Mouse (Mus musculus): ENCODE data around the gene Traf3ip2.

Traf3ip2 gene

GRCm38 (mm10) chr10:39612633-39612988, at the start of gene Traf3ip2:
TSS of gene Traf3ip2 (plus strand) at chr10:39612934.
- DNase-seq, result no peak

DNA sequence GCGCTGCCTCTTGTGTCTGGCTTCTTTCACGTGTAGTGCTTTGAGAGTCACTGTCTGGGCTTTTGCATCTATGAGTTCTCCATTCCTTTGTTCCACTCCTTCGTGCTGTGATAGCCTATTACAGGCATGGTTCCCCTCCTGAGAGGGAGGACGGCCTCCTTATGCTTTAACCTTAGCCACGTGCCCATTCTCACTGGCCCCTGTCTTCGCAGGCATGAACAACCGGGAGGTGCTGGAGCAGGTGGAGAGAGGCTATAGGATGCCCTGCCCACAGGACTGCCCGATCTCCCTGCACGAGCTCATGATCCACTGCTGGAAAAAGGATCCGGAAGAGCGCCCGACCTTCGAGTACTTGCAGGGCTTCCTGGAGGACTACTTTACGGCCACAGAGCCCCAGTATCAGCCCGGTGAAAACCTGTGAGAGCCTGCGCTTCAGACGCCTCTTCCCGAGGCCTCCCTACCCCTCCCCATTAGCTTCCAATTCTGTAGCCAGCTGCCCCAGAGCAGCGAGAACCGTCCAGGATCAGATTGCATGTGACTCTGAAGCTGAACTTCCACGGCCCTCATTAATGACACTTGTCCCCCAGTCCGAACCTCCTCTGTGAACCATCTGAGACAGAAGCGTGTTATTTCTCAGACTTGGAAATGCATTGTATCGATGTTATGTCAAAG, 49.0 kb upstream of the Traf3ip2 start:
- no peak for DNase-seq

GRCm38 (mm10) chr10:39566901-39567300, 45.8 kb upstream of the Traf3ip2 start:
- DNase-seq, result no peak

GRCm38 (mm10) chr10:39568991-39569390, 43.7 kb upstream of the Traf3ip2 start:
- no peak for DNase-seq

DNA sequence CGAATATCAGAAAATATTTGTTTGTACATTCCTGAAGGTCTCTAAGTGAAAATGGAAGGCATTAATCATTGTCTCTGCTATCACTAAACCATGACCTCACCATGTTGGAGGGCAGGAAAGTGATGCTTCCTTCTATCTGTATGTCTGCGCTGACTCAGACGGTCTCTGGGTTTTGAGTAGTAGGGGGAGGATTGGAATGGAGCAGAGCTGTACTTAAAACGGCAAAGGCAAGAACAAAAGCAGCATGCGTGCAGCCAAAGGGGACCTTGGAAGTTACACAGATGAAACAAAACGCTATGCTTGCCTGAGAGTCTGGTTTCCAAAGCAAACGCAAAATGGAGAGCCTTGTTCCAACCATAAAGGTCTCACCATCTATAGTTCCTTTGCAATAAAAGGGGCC, 41.7 kb upstream of the Traf3ip2 start:
- no peak for DNase-seq

DNA sequence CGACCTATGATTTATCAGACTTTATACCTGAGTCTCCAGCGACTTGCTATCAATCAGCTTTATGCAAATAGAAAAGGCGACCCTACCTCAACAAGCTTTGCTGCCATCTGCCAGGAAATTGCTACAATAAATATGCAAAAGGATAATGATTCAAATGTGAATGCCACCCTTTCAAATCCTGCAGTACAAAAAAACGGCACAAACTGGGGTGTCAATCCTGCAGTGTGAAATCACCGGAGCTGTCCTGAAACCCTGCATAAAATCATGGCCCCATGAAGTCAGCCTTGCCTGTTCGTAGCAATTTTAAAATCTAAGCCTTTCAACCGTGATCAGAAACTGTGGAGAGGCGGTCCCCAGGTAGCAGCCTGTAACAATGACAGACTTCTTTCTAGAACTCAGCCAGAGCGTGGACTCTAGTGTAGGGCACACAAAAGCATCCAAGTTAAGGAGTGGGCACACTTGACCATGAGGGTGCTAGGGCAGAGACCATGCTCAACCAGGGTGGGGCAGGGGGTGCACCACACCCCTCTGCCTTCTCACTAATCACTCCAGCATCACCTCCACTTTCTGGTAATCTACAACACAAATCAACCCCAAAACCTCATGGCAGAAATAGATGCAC, 40.6 kb upstream of the Traf3ip2 start:
- DNase-seq, result no peak

GRCm38 (mm10) chr10:39572672-39573051, 40.1 kb upstream of the Traf3ip2 start:
- no peak for DNase-seq

- no peak for DNase-seq
Measured at GRCm38 (mm10) chr10:39576466-39576865, 36.3 kb upstream of the Traf3ip2 start.

DNA sequence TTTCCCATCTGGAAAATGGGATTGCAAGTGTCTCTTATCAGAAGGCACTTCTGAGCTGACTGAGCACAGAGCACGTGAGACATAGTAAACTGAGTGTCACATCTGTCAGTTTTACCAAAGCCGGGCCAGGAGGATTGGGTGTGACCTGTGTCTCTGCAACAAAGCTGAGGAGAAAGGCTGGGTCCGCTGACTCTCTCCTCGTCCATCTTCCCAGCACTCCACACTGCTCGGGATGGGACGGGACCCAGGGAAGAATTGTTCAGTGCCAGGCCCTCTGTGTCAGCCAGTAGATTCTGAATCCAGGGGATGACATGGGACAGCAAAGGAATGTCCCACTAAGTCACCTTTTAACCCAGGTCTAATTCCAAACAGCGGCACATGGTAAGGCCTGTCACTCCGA, 32.3 kb upstream of the Traf3ip2 start:
- no peak for DNase-seq

GRCm38 (mm10) chr10:39582385-39582784, 30.3 kb upstream of the Traf3ip2 start:
- DNase-seq, result no peak

DNA sequence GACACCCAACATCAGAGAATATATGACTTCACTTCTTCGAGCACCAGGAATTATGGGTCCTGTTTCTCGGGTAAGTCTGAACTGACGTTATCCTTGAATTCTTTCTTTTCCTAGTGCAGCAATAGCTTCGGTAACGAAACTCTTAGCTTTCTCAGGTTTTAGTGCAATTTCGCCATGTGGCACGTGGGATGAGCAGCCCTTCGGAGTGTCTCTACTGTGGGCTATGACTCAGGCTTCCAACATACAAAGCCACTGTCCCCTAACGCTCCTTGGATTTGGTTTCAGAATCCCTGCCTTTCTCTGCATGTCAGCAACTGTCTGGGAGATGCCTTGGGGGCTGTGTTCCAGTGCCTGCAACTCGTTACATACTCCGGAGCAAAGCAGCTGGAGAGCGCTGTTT, 29.0 kb upstream of the Traf3ip2 start:
- DNase-seq, result no peak

DNA sequence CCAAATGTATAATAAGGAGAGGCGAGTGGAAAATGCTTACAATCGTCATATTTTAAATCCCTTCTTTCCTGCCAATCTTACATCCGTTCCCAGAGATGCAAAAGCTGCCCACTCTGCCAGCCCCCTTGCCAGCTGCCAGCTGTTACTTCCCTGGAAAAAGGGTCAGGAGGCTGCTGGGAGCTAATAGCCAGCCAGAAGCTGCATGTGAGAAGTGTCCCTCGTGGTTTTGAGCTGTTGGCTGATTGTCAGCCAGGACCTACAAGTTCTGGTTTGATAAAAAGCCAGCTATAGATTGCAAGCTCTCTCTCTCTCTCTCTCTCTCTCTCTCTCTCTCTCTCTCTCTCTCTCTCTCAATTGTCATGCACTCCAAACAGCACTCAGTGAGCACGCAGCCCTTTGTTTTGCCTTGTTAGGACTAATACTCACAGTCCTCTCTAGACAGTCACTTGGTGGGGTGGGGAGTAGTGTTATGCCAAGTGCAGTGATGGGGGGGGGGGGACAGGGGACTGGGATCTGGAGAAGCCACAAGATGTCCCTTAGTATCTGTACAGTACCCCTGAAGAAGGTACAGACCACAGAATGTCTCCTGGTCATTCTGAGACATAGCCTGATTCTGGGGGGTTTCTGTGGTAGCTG, 25.3 kb upstream of the Traf3ip2 start:
- no peak for DNase-seq

GRCm38 (mm10) chr10:39587973-39588746, 24.6 kb upstream of the Traf3ip2 start:
- no peak for DNase-seq

- DNase-seq, result no peak
Measured at GRCm38 (mm10) chr10:39589765-39590546, 22.8 kb upstream of the Traf3ip2 start.

GRCm38 (mm10) chr10:39590629-39591028, 22.1 kb upstream of the Traf3ip2 start:
- DNase-seq, result no peak

DNA sequence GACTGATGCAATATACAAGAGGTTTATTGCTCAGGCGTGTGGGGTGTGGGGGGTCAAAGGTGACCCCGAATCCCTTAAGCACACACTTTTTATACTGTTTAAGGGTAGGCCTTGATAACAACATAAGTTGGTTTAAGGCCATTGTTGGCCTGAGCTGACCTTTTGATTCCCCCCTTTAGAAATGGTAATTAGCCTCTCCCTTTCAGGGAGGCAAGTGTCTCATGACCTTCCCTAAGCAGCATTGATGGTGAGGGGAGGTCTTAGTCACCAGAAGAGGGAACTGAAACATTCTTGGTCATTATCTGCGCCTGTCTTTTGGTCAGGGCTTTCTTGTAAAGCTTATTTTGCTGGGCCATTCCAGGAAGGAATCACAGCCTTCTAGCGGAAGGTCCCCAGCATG, 20.2 kb upstream of the Traf3ip2 start:
- DNase-seq, result no peak

- DNase-seq, result no peak
Measured at GRCm38 (mm10) chr10:39594716-39595115, 18.0 kb upstream of the Traf3ip2 start.

GRCm38 (mm10) chr10:39595862-39596261, 16.9 kb upstream of the Traf3ip2 start:
- DNase-seq, result no peak

DNA sequence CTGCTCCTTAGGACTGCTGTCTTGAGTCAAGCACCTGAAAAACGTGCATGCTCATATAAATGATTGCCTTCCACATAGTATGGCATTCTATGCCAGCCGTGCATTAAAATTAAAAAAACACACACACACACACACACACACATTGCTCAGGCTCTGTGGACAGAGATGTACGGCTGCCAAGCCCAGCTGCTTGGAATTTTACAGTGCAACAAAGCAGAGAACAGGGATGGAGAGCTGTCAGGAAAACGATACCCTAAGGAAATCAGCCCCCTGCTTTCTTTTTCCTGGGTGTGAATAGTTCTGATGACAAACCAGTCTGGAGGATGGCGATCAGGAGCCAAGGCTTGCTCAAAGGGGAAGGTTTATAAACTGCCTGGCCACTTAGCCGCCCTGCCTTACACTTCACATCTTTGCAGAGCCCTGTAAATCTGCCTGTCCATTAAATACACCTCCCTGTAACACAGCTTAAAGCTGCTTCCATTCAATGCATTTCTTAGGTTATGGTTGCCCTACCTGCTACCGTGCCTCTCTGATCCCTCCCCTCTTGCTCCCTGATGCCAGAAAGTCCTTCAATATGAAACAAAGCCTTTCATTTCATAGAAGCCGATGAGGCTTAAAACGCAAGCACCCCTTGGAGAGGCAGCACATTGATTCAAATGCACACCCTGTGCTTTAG, 15.5 kb upstream of the Traf3ip2 start:
- no peak for DNase-seq

- no peak for DNase-seq
Measured at GRCm38 (mm10) chr10:39597792-39598183, 14.9 kb upstream of the Traf3ip2 start.

- DNase-seq, result no peak
Measured at GRCm38 (mm10) chr10:39599601-39600000, 13.1 kb upstream of the Traf3ip2 start.

GRCm38 (mm10) chr10:39600115-39600514, 12.6 kb upstream of the Traf3ip2 start:
- DNase-seq, result no peak

All from cerebellum, postnatal 36 days (tissue).